Mouse (Mus musculus) limb, embryonic 14.5 days (tissue): ENCODE data around the gene Epor. TPM values are rescaled to one million over a fixed set of nuclear protein-coding genes. Genes with fewer than 3 reads are reported as not detected.

Experiments used
- ATAC-seq: fragments of 200-750 bp; cut with Nextera tagmentation; 2 replicates; pipeline ENCODE4 v1.8.0; 2017; ENCODE audit warnings: low read depth, moderate number of reproducible peaks, moderate TSS enrichment; ENCODE audit not compliant: low FRiP score
- DNase-seq: peaks from one replicate; pipeline ENCODE4 v3.0.0-alpha.2; 2015; ENCODE audit warnings: low spot score
- H3K27ac ChIP-seq: fragments of 300-500 bp; sonication (generic); replicated peaks from 2 replicates; pipeline ENCODE4 v1.5.1; 2014; ENCODE audit warnings: low read depth, mild to moderate bottlenecking, low read length, moderate library complexity, mixed read lengths
- H3K27me3 ChIP-seq: fragments of 300-500 bp; sonication (generic); 2 replicates; pipeline ENCODE4 v1.6.1; 2014; ENCODE audit warnings: low read length, mixed read lengths; ENCODE audit not compliant: control insufficient read depth, insufficient read depth
- H3K36me3 ChIP-seq: fragments of 300-500 bp; sonication (generic); 2 replicates; pipeline ENCODE4 v1.6.1; 2014; ENCODE audit warnings: mild to moderate bottlenecking, low read length, moderate library complexity, mixed read lengths; ENCODE audit not compliant: control insufficient read depth, insufficient read depth
- H3K4me1 ChIP-seq: fragments of 300-500 bp; sonication (generic); 2 replicates; pipeline ENCODE4 v1.6.1; 2014; ENCODE audit warnings: antibody characterized with exemption, low read length, mixed read lengths; ENCODE audit not compliant: control insufficient read depth, insufficient read depth
- H3K4me2 ChIP-seq: fragments of 300-500 bp; sonication (generic); replicated peaks from 2 replicates; pipeline ENCODE4 v1.6.1; 2014; ENCODE audit warnings: low read depth, mild to moderate bottlenecking, low read length, moderate library complexity; ENCODE audit not compliant: severe bottlenecking
- H3K4me3 ChIP-seq: fragments of 300-500 bp; sonication (generic); replicated peaks from 2 replicates; pipeline ENCODE4 v1.5.1; 2014; ENCODE audit warnings: low read length
- H3K9ac ChIP-seq: fragments of 300-500 bp; sonication (generic); 2 replicates; pipeline ENCODE4 v1.6.1; 2014; ENCODE audit warnings: mild to moderate bottlenecking, low read depth, low read length, moderate library complexity; ENCODE audit not compliant: severe bottlenecking
- H3K9me3 ChIP-seq: fragments of 300-500 bp; sonication (generic); 2 replicates; pipeline ENCODE4 v1.6.1; 2016; ENCODE audit warnings: low read length; ENCODE audit not compliant: control insufficient read depth
- POLR2A ChIP-seq: fragments of 200-500 bp; IDR thresholded peaks from 2 replicates; pipeline ENCODE4 v1.8.0; 2012; ENCODE audit warnings: inconsistent platforms, mild to moderate bottlenecking, moderate library complexity, borderline replicate concordance; ENCODE audit not compliant: insufficient read depth, insufficient read length; ENCODE audit errors: extremely low read depth
- WGBS: fragments of 180-500 bp; shearing (Covaris S2); extraction: QIAGEN DNeasy Blood & Tissue Kit; methylation state at CpG from one replicate; pipeline ENCODE4 v1.1.7; 2014; 5-methylcytosine and 5-hydroxymethylcytosine counted together
- polyA plus RNA-seq, 2 experiments: library from polyadenylated mRNA; depleted of rRNA in 1 of 2; stranded (reverse) in 1 of 2; unstranded in 1 of 2; fragments of >200 nt; fragmentation: Nextera tagmentation in 1 of 2; extraction: Ambion mirVana in 1 of 2; gene quantifications; 2 replicates each; pipeline versions ENCODE4 v1.2.1 to v1.2.3; 2012 to 2014

The Epor gene
- polyA plus RNA-seq, 2 experiments: 5.9 to 6.7 TPM

DNA sequence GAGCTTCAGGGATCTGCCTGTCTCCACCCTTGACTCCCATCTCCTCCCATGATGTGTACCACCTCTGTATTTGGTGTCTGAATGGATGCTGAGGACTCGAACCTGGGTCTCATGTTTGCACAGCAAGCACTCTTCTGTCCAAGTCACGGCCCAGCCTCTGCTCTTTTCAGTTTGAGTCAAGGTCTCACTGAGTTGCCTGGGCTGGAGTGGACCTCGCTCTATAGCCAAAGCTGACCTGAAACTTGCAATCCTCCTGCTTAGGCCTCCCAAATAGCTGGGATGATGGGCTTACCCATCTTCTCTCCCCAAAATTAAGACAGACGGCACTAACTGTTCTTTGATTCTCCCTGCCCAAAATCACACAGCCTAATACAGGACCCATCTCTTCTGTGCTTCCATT, 40.3 kb downstream of the Epor start:
- H3K4me1 ChIP-seq: peaks cover 7% of the 10 kb centered on the region; the same call in 1 of the 2 replicates
- TF ChIP-seq POLR2A: no peak
- peaks cover 6% of the 10 kb centered on the region; the same call in 1 of the 2 replicates for H3K36me3 ChIP-seq
- no peaks in the 10 kb centered on the region for H3K9me3 ChIP-seq
- H3K27me3 ChIP-seq: no peaks in the 10 kb centered on the region
- H3K4me3 ChIP-seq: no peak overlapping the region
- 82% methylated on average over 4 of the region's 4 CpGs for WGBS
- H3K9ac ChIP-seq: no peak overlapping the region
- no peak for ATAC-seq
- DNase-seq: no peak
- no peak overlapping the region for H3K4me2 ChIP-seq
- H3K27ac ChIP-seq: no peak overlapping the region

DNA sequence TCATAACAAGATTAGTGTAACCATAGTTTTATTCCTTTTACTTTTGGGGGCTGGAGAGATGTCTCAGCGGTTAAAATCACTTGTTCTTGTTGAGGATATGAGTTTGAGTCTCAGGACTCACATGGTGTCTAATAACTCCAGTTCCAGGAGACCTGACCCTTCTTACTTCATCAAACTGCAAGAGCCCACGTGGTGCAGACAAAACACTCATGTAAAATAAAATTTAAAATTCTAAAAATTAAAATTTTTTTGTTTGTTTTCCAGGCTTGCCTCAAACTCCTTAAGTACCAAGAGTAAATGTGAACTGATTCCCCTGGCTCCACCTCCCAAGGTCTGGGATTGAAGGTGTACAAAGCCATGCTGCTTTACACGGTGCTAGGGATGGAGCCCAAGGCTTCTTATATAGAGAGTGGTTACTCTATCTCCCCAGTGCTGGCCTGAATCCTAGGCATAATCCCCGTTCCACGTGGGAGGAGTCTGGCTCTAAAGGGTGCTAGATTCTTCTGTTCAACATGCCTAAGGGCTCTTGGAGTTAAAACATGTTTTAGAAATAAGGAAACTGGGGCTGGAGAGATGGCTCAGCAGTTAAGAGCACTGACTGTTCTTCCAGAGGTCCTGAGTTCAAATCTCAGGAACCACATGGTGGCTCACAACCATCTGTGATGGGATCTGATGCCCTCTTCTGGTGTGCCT, 44.5 kb downstream of the Epor start:
- H3K9me3 ChIP-seq: no peaks in the 10 kb centered on the region
- WGBS: 18% methylated on average over 5 of the region's 5 CpGs

GRCm38 (mm10) chr9:21918035-21918592, 45.2 kb downstream of the Epor start, which contains the start of gene Rab3d:
Gene Rab3d (minus strand): TSS chr9:21918192.
- H3K27me3 ChIP-seq: no peaks in the 10 kb centered on the region
- H3K4me3 ChIP-seq: peak within 1 kb of the TSS; percentile 61
- H3K4me1 ChIP-seq: no peaks in the 10 kb centered on the region
- H3K9ac ChIP-seq: peak within 1 kb of the TSS; percentile 62
- TF ChIP-seq POLR2A: 0 out of 2 replicates have a peak, but pooled peaks have one; percentile 16
- H3K9me3 ChIP-seq: no peaks in the 10 kb centered on the region
- under 1% methylated on average over 32 of the region's 36 CpGs for WGBS
- peak within 1 kb of the TSS; percentile 97 for H3K4me2 ChIP-seq
- ATAC-seq (peak; percentile 93), DNase-seq (peak; percentile 95)
- peak within 1 kb of the TSS; percentile 33; the same call in 1 of the 2 replicates for H3K27ac ChIP-seq
- no peaks in the 10 kb centered on the region for H3K36me3 ChIP-seq

More for the DNA sequence above, 44.5 kb downstream of the Epor start:
- Histone ChIP-seq H3K27ac (no peak overlapping the region), H3K4me2 (peak overlapping the region; percentile 97), H3K9ac (no peak overlapping the region), H3K36me3 (no peaks in the 10 kb centered on the region), H3K4me1 (no peaks in the 10 kb centered on the region), H3K27me3 (no peaks in the 10 kb centered on the region), H3K4me3 (peak overlapping the region; percentile 61; the same call in 1 of the 2 replicates)
- ATAC-seq: no peak
- DNase-seq: no peak
- no peak for TF ChIP-seq POLR2A

DNA sequence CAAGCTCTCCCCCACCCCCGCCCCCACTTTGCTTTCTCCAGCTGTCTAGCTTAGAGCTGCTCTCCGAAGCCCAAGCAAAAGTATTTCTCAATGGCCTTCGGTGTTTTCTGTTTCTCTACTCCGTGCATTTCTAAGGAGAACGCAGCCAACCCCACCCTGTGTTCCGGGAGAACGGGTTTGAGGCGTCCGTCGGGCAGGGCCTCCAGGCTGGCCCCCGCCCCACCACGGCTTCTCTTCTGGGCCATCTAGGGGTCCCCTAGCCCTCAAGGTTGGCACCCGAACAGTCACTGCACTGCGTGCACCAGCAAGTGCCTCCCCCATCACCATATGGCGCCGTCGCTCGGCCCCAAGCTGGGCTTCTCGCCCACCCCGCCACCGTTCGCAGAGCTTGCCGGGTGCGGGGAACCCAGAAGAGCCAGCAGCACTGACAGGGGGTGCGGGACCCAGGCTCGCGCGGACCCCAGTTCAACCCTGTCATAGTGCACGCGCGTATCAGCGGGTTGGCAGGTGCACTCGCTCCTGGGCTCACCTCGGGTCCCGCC, 45.7 kb downstream of the Epor start:
- ATAC-seq (peak; percentile 32), DNase-seq (no peak)
- H3K27ac ChIP-seq: peak overlapping the region; percentile 33; the same call in 1 of the 2 replicates
- WGBS: 4% methylated on average over 18 of the region's 35 CpGs
- no peaks in the 10 kb centered on the region for H3K27me3 ChIP-seq
- H3K36me3 ChIP-seq: no peaks in the 10 kb centered on the region
- no peak for TF ChIP-seq POLR2A
- no peaks in the 10 kb centered on the region for H3K9me3 ChIP-seq
- H3K9ac ChIP-seq: peak overlapping the region; percentile 62
- peak overlapping the region; percentile 97 for H3K4me2 ChIP-seq
- H3K4me3 ChIP-seq: peak overlapping the region; percentile 61
- H3K4me1 ChIP-seq: no peaks in the 10 kb centered on the region

GRCm38 (mm10) chr9:21916851-21917492, 46.3 kb downstream of the Epor start:
- WGBS: 54% methylated on average over 3 of the region's 3 CpGs
- no peaks in the 10 kb centered on the region for H3K9me3 ChIP-seq
- no peak for TF ChIP-seq POLR2A

More at GRCm38 (mm10) chr9:21916851-21917492, 46.3 kb downstream of the Epor start:
- Histone ChIP-seq H3K27me3 (no peaks in the 10 kb centered on the region), H3K36me3 (no peaks in the 10 kb centered on the region), H3K4me2 (peak overlapping the region; percentile 97), H3K9ac (no peak overlapping the region), H3K4me1 (no peaks in the 10 kb centered on the region), H3K4me3 (peak overlapping the region; percentile 61), H3K27ac (no peak overlapping the region)
- ATAC-seq: no peak
- no peak for DNase-seq
